Mouse (Mus musculus) midbrain, embryonic 13.5 days (tissue): ENCODE measurements at regions not wholly inside any gene's neighbourhood (a gene's known extent, or its start where the extent isn't known, plus 50 kb on each side); places are given as distances from the start of the nearest gene placed in this dataset.

Experiments
- ATAC-seq: fragments of 200-750 bp; cut with Nextera tagmentation; 2 replicates; pipeline ENCODE4 v1.8.0; 2017; ENCODE audit warnings: mild to moderate bottlenecking, moderate TSS enrichment, moderate library complexity
- H3K27ac ChIP-seq: fragments of 300-500 bp; sonication (generic); 2 replicates; pipeline ENCODE4 v1.5.1; 2015; ENCODE audit warnings: inconsistent platforms, mild to moderate bottlenecking, moderate library complexity
- H3K27me3 ChIP-seq: fragments of 300-500 bp; sonication (generic); 2 replicates; pipeline ENCODE4 v1.6.1; 2015; ENCODE audit warnings: mild to moderate bottlenecking, inconsistent platforms
- H3K36me3 ChIP-seq: fragments of 300-500 bp; sonication (generic); 2 replicates; pipeline ENCODE4 v1.6.1; 2015; ENCODE audit warnings: mild to moderate bottlenecking, inconsistent platforms
- H3K4me1 ChIP-seq: fragments of 300-500 bp; sonication (generic); replicated peaks from 2 replicates; pipeline ENCODE4 v1.6.1; 2015; ENCODE audit warnings: inconsistent platforms
- H3K4me2 ChIP-seq: fragments of 300-500 bp; sonication (generic); replicated peaks from 2 replicates; pipeline ENCODE4 v1.6.1; 2015; ENCODE audit warnings: moderate library complexity, mild to moderate bottlenecking, inconsistent platforms
- H3K4me3 ChIP-seq: fragments of 300-500 bp; sonication (generic); replicated peaks from 2 replicates; pipeline ENCODE4 v1.5.1; 2015; ENCODE audit warnings: mild to moderate bottlenecking, inconsistent platforms
- H3K9ac ChIP-seq: fragments of 300-500 bp; sonication (generic); replicated peaks from 2 replicates; pipeline ENCODE4 v1.6.1; 2015; ENCODE audit warnings: mild to moderate bottlenecking, inconsistent platforms
- H3K9me3 ChIP-seq: fragments of 300-500 bp; sonication (generic); 2 replicates; pipeline ENCODE4 v1.6.1; 2016; ENCODE audit warnings: mild to moderate bottlenecking, inconsistent platforms
- WGBS: fragments of 180-500 bp; shearing (Covaris S2); methylation state at CpG from one replicate; pipeline ENCODE4 v1.1.7; 2015; 5-methylcytosine and 5-hydroxymethylcytosine counted together

GRCm38 (mm10) chr10:84199035-84199434 is 241.4 kb downstream of the Nuak1 start:
- H3K4me2 ChIP-seq: no peak overlapping the region
- no peak overlapping the region for H3K9ac ChIP-seq
- no peaks in the 10 kb centered on the region for H3K9me3 ChIP-seq
- 77% methylated on average over 2 of the region's 2 CpGs for WGBS
- no peaks in the 10 kb centered on the region for H3K4me1 ChIP-seq
- no peaks in the 10 kb centered on the region for H3K27me3 ChIP-seq
- H3K36me3 ChIP-seq: no peaks in the 10 kb centered on the region
- no peak for ATAC-seq
- H3K27ac ChIP-seq: no peak overlapping the region
- H3K4me3 ChIP-seq: no peak overlapping the region

GRCm38 (mm10) chr10:84201785-84202184 is 238.6 kb downstream of the Nuak1 start:
- WGBS: 78% methylated on average over 3 of the region's 3 CpGs

GRCm38 (mm10) chr10:84212096-84212785 is 228.2 kb downstream of the Nuak1 start:
- Histone ChIP-seq H3K27ac (no peak overlapping the region), H3K4me3 (no peak overlapping the region), H3K9me3 (peaks cover 3% of the 10 kb centered on the region), H3K27me3 (no peaks in the 10 kb centered on the region), H3K4me1 (no peaks in the 10 kb centered on the region), H3K9ac (no peak overlapping the region), H3K36me3 (no peaks in the 10 kb centered on the region), H3K4me2 (no peak overlapping the region)
- 89% methylated on average over 5 of the region's 5 CpGs for WGBS
- no peak for ATAC-seq

More at GRCm38 (mm10) chr10:84201785-84202184, 238.6 kb downstream of the Nuak1 start:
- no peaks in the 10 kb centered on the region; the same call in 1 of the 2 replicates for H3K9me3 ChIP-seq
- no peaks in the 10 kb centered on the region for H3K4me1 ChIP-seq
- H3K4me3 ChIP-seq: no peak overlapping the region
- no peak overlapping the region for H3K4me2 ChIP-seq
- no peaks in the 10 kb centered on the region for H3K36me3 ChIP-seq
- no peak for ATAC-seq
- no peak overlapping the region for H3K27ac ChIP-seq
- no peak overlapping the region for H3K9ac ChIP-seq
- H3K27me3 ChIP-seq: no peaks in the 10 kb centered on the region

- Histone ChIP-seq H3K4me3 (no peak overlapping the region), H3K9ac (no peak overlapping the region), H3K9me3 (no peaks in the 10 kb centered on the region), H3K36me3 (no peaks in the 10 kb centered on the region), H3K27me3 (no peaks in the 10 kb centered on the region), H3K4me1 (no peaks in the 10 kb centered on the region), H3K27ac (no peak overlapping the region), H3K4me2 (no peak overlapping the region)
- ATAC-seq: no peak
Measured at GRCm38 (mm10) chr10:84214812-84215211, 225.6 kb downstream of the Nuak1 start.

- Histone ChIP-seq H3K4me2 (no peak overlapping the region), H3K36me3 (no peaks in the 10 kb centered on the region), H3K27ac (no peak overlapping the region), H3K9me3 (no peaks in the 10 kb centered on the region), H3K4me3 (no peak overlapping the region), H3K9ac (no peak overlapping the region), H3K4me1 (no peaks in the 10 kb centered on the region), H3K27me3 (no peaks in the 10 kb centered on the region)
- no peak for ATAC-seq
- WGBS: 74% methylated on average over 7 of the region's 7 CpGs
Measured at GRCm38 (mm10) chr10:84229224-84229921, 211.0 kb downstream of the Nuak1 start.

- no peak for ATAC-seq
- WGBS: 87% methylated on average over 18 of the region's 18 CpGs
- Histone ChIP-seq H3K27ac (no peak overlapping the region), H3K4me1 (no peaks in the 10 kb centered on the region), H3K27me3 (no peaks in the 10 kb centered on the region), H3K4me3 (no peak overlapping the region), H3K9ac (no peak overlapping the region), H3K9me3 (no peaks in the 10 kb centered on the region), H3K4me2 (no peak overlapping the region), H3K36me3 (no peaks in the 10 kb centered on the region)
Measured at GRCm38 (mm10) chr10:84230011-84230781, 210.2 kb downstream of the Nuak1 start.

GRCm38 (mm10) chr10:84235006-84235405 is 205.4 kb downstream of the Nuak1 start:
- no peaks in the 10 kb centered on the region for H3K9me3 ChIP-seq
- no peak for ATAC-seq
- no peaks in the 10 kb centered on the region for H3K27me3 ChIP-seq
- H3K4me2 ChIP-seq: no peak overlapping the region
- H3K36me3 ChIP-seq: no peaks in the 10 kb centered on the region
- peaks cover 8% of the 10 kb centered on the region for H3K4me1 ChIP-seq
- H3K9ac ChIP-seq: no peak overlapping the region
- no peak overlapping the region for H3K27ac ChIP-seq
- H3K4me3 ChIP-seq: no peak overlapping the region
- 94% methylated on average over 6 of the region's 6 CpGs for WGBS

GRCm38 (mm10) chr10:84236236-84236635 is 204.2 kb downstream of the Nuak1 start:
- WGBS: 85% methylated on average over 2 of the region's 2 CpGs
- Histone ChIP-seq H3K9ac (no peak overlapping the region), H3K36me3 (no peaks in the 10 kb centered on the region), H3K27ac (no peak overlapping the region), H3K4me2 (no peak overlapping the region), H3K9me3 (no peaks in the 10 kb centered on the region), H3K4me3 (no peak overlapping the region), H3K27me3 (no peaks in the 10 kb centered on the region), H3K4me1 (peaks cover 8% of the 10 kb centered on the region)
- no peak for ATAC-seq

- Histone ChIP-seq H3K27me3 (no peaks in the 10 kb centered on the region), H3K9me3 (peaks cover 16% of the 10 kb centered on the region), H3K36me3 (no peaks in the 10 kb centered on the region), H3K4me2 (no peak overlapping the region), H3K4me3 (no peak overlapping the region), H3K9ac (no peak overlapping the region), H3K4me1 (peaks cover 8% of the 10 kb centered on the region), H3K27ac (no peak overlapping the region)
- WGBS: 38% methylated on average over 18 of the region's 18 CpGs
- ATAC-seq: peak; percentile 50
Measured at GRCm38 (mm10) chr10:84238279-84238963, 202.0 kb downstream of the Nuak1 start.

GRCm38 (mm10) chr10:84243283-84243682 is 197.1 kb downstream of the Nuak1 start:
- ATAC-seq: no peak
- peaks cover 16% of the 10 kb centered on the region for H3K9me3 ChIP-seq
- peaks cover 8% of the 10 kb centered on the region for H3K4me1 ChIP-seq
- WGBS: 94% methylated on average over 5 of the region's 5 CpGs
- H3K27me3 ChIP-seq: no peaks in the 10 kb centered on the region
- no peak overlapping the region for H3K27ac ChIP-seq
- H3K36me3 ChIP-seq: no peaks in the 10 kb centered on the region
- no peak overlapping the region for H3K9ac ChIP-seq
- H3K4me3 ChIP-seq: no peak overlapping the region
- H3K4me2 ChIP-seq: no peak overlapping the region

- no peak for ATAC-seq
- no peaks in the 10 kb centered on the region for H3K27me3 ChIP-seq
- no peaks in the 10 kb centered on the region for H3K4me1 ChIP-seq
- no peak overlapping the region for H3K27ac ChIP-seq
- WGBS: 98% methylated on average over 3 of the region's 3 CpGs
- no peak overlapping the region for H3K4me3 ChIP-seq
- H3K9me3 ChIP-seq: no peaks in the 10 kb centered on the region
- H3K9ac ChIP-seq: no peak overlapping the region
- H3K4me2 ChIP-seq: no peak overlapping the region
- no peaks in the 10 kb centered on the region for H3K36me3 ChIP-seq
Measured at GRCm38 (mm10) chr10:84249346-84249745, 191.1 kb downstream of the Nuak1 start.
